Mouse (Mus musculus) kidney, adult 18-20 months (tissue): ENCODE measurements around the gene Nsun4.

ENCODE experiments used
- DNase-seq: peaks from one replicate; pipeline ENCODE4 v3.0.0; 2021

The Nsun4 gene

GRCm38 (mm10) chr4:116053399-116053961 is at the start of gene Nsun4:
TSS of gene Nsun4 (minus strand) at chr4:116053876.
- DNase-seq: peak; percentile 93

GRCm38 (mm10) chr4:116100959-116101358 is 47.3 kb upstream of the Nsun4 start:
- no peak for DNase-seq

- no peak for DNase-seq
Measured at GRCm38 (mm10) chr4:116097211-116097610, 43.5 kb upstream of the Nsun4 start.

GRCm38 (mm10) chr4:116096291-116096690 is 42.6 kb upstream of the Nsun4 start:
- DNase-seq: no peak

- DNase-seq: no peak
Measured at GRCm38 (mm10) chr4:116088510-116089249, 35.0 kb upstream of the Nsun4 start.

GRCm38 (mm10) chr4:116077240-116078095 is 23.8 kb upstream of the Nsun4 start:
- DNase-seq: peak; percentile 15

- DNase-seq: peak; percentile 65
Measured at GRCm38 (mm10) chr4:116076369-116077231, 22.9 kb upstream of the Nsun4 start.

GRCm38 (mm10) chr4:116075631-116076368 is 22.1 kb upstream of the Nsun4 start:
- peak; percentile 81 for DNase-seq

- peak; percentile 96 for DNase-seq
Measured at GRCm38 (mm10) chr4:116074861-116075620, 21.4 kb upstream of the Nsun4 start, which contains the start of the genes Uqcrh and Lrrc41. TSS of gene Uqcrh (minus strand) at chr4:116075071. TSS of gene Lrrc41 (plus strand) at chr4:116075269.

- DNase-seq: no peak
Measured at GRCm38 (mm10) chr4:116074145-116074675, 20.5 kb upstream of the Nsun4 start.

GRCm38 (mm10) chr4:116073146-116073545 is 19.5 kb upstream of the Nsun4 start:
- DNase-seq: no peak

GRCm38 (mm10) chr4:116070116-116070515 is 16.4 kb upstream of the Nsun4 start:
- no peak for DNase-seq

- no peak for DNase-seq
Measured at GRCm38 (mm10) chr4:116063855-116064254, 10.2 kb upstream of the Nsun4 start.

GRCm38 (mm10) chr4:116059012-116059726 is 5.5 kb upstream of the Nsun4 start:
- no peak for DNase-seq

- DNase-seq: no peak
Measured at GRCm38 (mm10) chr4:116057559-116057958, 3.9 kb upstream of the Nsun4 start.

- peak; percentile 61 for DNase-seq
Measured at GRCm38 (mm10) chr4:116052526-116053293, 966 bp downstream of the Nsun4 start.

- no peak for DNase-seq
Measured at GRCm38 (mm10) chr4:116049211-116049610, 4.5 kb downstream of the Nsun4 start.

GRCm38 (mm10) chr4:116048130-116048920 is 5.4 kb downstream of the Nsun4 start:
- DNase-seq: no peak
